Mouse (Mus musculus) ES-E14 (cell line): Measurements from ENCODE around the gene Col4a4.

Source experiments
- CHD2 ChIP-seq: IDR thresholded peaks from 2 replicates; pipeline ENCODE4 v1.6.1; 2014; ENCODE audit warnings: mild to moderate bottlenecking, low read depth, low read length, inconsistent platforms
- HCFC1 ChIP-seq: IDR thresholded peaks from 2 replicates; pipeline ENCODE4 v1.6.1; 2012; ENCODE audit warnings: low read length, inconsistent platforms, borderline replicate concordance; ENCODE audit not compliant: insufficient read depth
- ZC3H11A ChIP-seq: IDR thresholded peaks from 2 replicates; pipeline ENCODE4 v1.6.1; 2012; ENCODE audit warnings: low read depth, mild to moderate bottlenecking, inconsistent platforms, low read length, borderline replicate concordance

DNA sequence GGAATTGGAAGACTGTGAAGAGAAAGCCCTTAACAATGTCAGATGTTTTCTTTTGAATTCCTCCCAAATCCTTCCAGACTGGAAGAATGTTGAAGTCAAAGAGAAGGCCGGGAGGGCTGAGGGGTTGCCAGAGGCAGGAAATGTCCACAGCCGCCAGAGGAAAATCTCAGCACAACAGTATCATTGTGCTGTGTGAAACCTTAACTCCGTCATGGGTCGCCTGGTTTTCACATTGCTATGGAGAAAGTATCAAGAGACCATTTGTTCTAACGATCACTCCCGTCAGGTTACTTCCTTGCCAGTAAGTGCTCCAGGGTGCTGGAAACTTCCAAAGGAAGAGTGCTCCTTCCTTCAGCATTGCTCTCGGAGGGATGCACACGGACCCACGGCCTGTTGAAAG lies 109.9 kb downstream of the Col4a4 start:
- TF ChIP-seq CHD2 (no peak), HCFC1 (no peak), ZC3H11A (no peak)
